Mouse (Mus musculus): Measurements from ENCODE around the gene Stx1b. TPM values are rescaled to one million over a fixed set of nuclear protein-coding genes. Genes with fewer than 3 reads are reported as not detected.
A peak's percentile ranks its signal among the peaks of the same experiment; 100 is the strongest.
"Not testable (repeated sequence)": the region's sequence is repeated elsewhere in the genome, so short reads cannot be mapped to it uniquely, and the experiment has no call there.

Gene Stx1b
- total RNA-seq, 2 experiments from 2014 or later = 449 to 456 TPM

- TF ChIP-seq CTCF (IDR thresholded peaks at IDR 0.05) = no peak
- intact Hi-C loops (cut with DNase I) = loop anchor here (1.0 to 2.0 kb wide), 4 partner anchors 17 to 65 kb away; partner anchors contain the start of genes Setd1a, Stx1b and Stx4a
Observed at GRCm38 (mm10) chr7:127841340-127842000, 17.1 kb upstream of the Stx1b start.

GRCm38 (mm10) chr7:127840886-127841285 lies 16.5 kb upstream of the Stx1b start:
- Histone ChIP-seq H3K4me3 (peak overlapping the region; percentile 67), H3K27ac (peak overlapping the region; percentile 97)
- intact Hi-C loops (cut with DNase I) = loop anchor here (1.0 to 2.0 kb wide), 4 partner anchors 17 to 64 kb away; partner anchors contain the start of genes Setd1a, Stx1b and Stx4a
- DNase-seq (ENCODE audit: extremely low spot score in 1 of 2, low spot score in 2 of 2) = peak; percentile 79 to 81
- TF ChIP-seq CTCF (IDR thresholded peaks at IDR 0.05) = no peak

More at GRCm38 (mm10) chr7:127841340-127842000, 17.1 kb upstream of the Stx1b start:
- peak; percentile 96 for DNase-seq (ENCODE audit: extremely low spot score in 1 of 2, low spot score in 2 of 2)
- H3K27ac ChIP-seq = peak overlapping the region; percentile 97
- H3K4me3 ChIP-seq = peak overlapping the region; percentile 67

GRCm38 (mm10) chr7:127840031-127840430 lies 15.7 kb upstream of the Stx1b start:
- intact Hi-C loops (cut with DNase I) = loop anchor here (2.0 kb wide), 1 partner anchor 63 kb away; the partner anchor contains the start of gene Setd1a
- peak; percentile 16 for TF ChIP-seq CTCF (IDR thresholded peaks at IDR 0.05)
- DNase-seq (ENCODE audit: extremely low spot score in 1 of 2, low spot score in 2 of 2); H3K4me3 ChIP-seq: not testable (repeated sequence)
- H3K27ac ChIP-seq = peak overlapping the region; percentile 97

- intact Hi-C loops (cut with DNase I); DNase-seq (ENCODE audit: extremely low spot score in 1 of 2, low spot score in 2 of 2); H3K4me3 ChIP-seq; H3K27ac ChIP-seq: not testable (repeated sequence)
- peak; percentile 5; the same call in 1 of the 2 replicates for TF ChIP-seq CTCF (IDR thresholded peaks at IDR 0.05)
Observed at GRCm38 (mm10) chr7:127837878-127838277, 13.5 kb upstream of the Stx1b start.

GRCm38 (mm10) chr7:127837473-127837872 lies 13.1 kb upstream of the Stx1b start:
- no peak for TF ChIP-seq CTCF (IDR thresholded peaks at IDR 0.05)
- intact Hi-C loops (cut with DNase I) = no loop called here
- no peak overlapping the region for H3K4me3 ChIP-seq
- no peak for DNase-seq (ENCODE audit: extremely low spot score in 1 of 2, low spot score in 2 of 2)
- no peak overlapping the region for H3K27ac ChIP-seq

- H3K4me3 ChIP-seq = no peak overlapping the region
- TF ChIP-seq CTCF (IDR thresholded peaks at IDR 0.05) = no peak
- intact Hi-C loops (cut with DNase I) = no loop called here
- H3K27ac ChIP-seq = no peak overlapping the region
- DNase-seq (ENCODE audit: extremely low spot score in 1 of 2, low spot score in 2 of 2) = no peak
Observed at GRCm38 (mm10) chr7:127835550-127835949, 11.2 kb upstream of the Stx1b start.

GRCm38 (mm10) chr7:127823236-127824171 lies 845 bp downstream of the Stx1b start:
- Histone ChIP-seq H3K4me3 (peak overlapping the region; percentile 69), H3K27ac (peak overlapping the region; percentile 94)
- peak; percentile 12; the same call in 1 of the 2 replicates for TF ChIP-seq CTCF (IDR thresholded peaks at IDR 0.05)
- DNase-seq (ENCODE audit: extremely low spot score in 1 of 2, low spot score in 2 of 2) = peak in 1 of 2 experiments; percentile 35
- intact Hi-C loops (cut with DNase I) = loop anchor here (1.0 to 5.0 kb wide), 2 partner anchors 18 to 54 kb away; partner anchors contain the start of genes Zfp646 and Zfp668

GRCm38 (mm10) chr7:127822494-127822893 lies 1.9 kb downstream of the Stx1b start:
- intact Hi-C loops (cut with DNase I) = loop anchor here (5.0 kb wide), 1 partner anchor 55 kb away; the partner anchor contains the start of genes Zfp646 and Zfp668
- DNase-seq (ENCODE audit: extremely low spot score in 1 of 2, low spot score in 2 of 2) = no peak
- no peak for TF ChIP-seq CTCF (IDR thresholded peaks at IDR 0.05)
- peak overlapping the region; percentile 12; the same call in 1 of the 2 replicates for H3K27ac ChIP-seq
- peak overlapping the region; percentile 54 for H3K4me3 ChIP-seq

- TF ChIP-seq CTCF (IDR thresholded peaks at IDR 0.05) = no peak
- intact Hi-C loops (cut with DNase I) = loop anchor here (5.0 kb wide), 1 partner anchor 56 kb away; the partner anchor contains the start of genes Zfp646 and Zfp668
- H3K27ac ChIP-seq = no peak overlapping the region
- no peak for DNase-seq (ENCODE audit: extremely low spot score in 1 of 2, low spot score in 2 of 2)
- H3K4me3 ChIP-seq = peak overlapping the region; percentile 2; the same call in 1 of the 2 replicates
Observed at GRCm38 (mm10) chr7:127820836-127821509, 3.4 kb downstream of the Stx1b start.

GRCm38 (mm10) chr7:127817776-127818175 lies 6.6 kb downstream of the Stx1b start:
- Histone ChIP-seq H3K27ac (no peak overlapping the region; the same call in 1 of the 2 replicates), H3K4me3 (no peak overlapping the region)
- no peak for TF ChIP-seq CTCF (IDR thresholded peaks at IDR 0.05)
- intact Hi-C loops (cut with DNase I) = no loop called here
- no peak for DNase-seq (ENCODE audit: extremely low spot score in 1 of 2, low spot score in 2 of 2)

GRCm38 (mm10) chr7:127817053-127817452 lies 7.3 kb downstream of the Stx1b start:
- TF ChIP-seq CTCF (IDR thresholded peaks at IDR 0.05) = no peak
- no peak for DNase-seq (ENCODE audit: extremely low spot score in 1 of 2, low spot score in 2 of 2)
- Histone ChIP-seq H3K27ac (peak overlapping the region; percentile 64), H3K4me3 (no peak overlapping the region)
- intact Hi-C loops (cut with DNase I) = no loop called here

All from left cerebral cortex, adult 2 months (tissue).